Mouse (Mus musculus) left cerebral cortex, adult 8-10 months (tissue): Measurements from ENCODE around the gene Klk13. TPM values are rescaled to one million over a fixed set of nuclear protein-coding genes. Genes with fewer than 3 reads are reported as not detected.

Source experiments
- DNase-seq, 2 experiments: peaks; one replicate each; pipeline ENCODE4 v3.0.0; 2022; ENCODE audit warnings: low spot score in 2 of 2
- total RNA-seq, 4 experiments: library from RNA; stranded (reverse); gene quantifications; 2 replicates each; pipeline ENCODE4 v1.2.4; 2022

Gene Klk13
- total RNA-seq, 4 experiments from 2014 or later = not detected

DNA sequence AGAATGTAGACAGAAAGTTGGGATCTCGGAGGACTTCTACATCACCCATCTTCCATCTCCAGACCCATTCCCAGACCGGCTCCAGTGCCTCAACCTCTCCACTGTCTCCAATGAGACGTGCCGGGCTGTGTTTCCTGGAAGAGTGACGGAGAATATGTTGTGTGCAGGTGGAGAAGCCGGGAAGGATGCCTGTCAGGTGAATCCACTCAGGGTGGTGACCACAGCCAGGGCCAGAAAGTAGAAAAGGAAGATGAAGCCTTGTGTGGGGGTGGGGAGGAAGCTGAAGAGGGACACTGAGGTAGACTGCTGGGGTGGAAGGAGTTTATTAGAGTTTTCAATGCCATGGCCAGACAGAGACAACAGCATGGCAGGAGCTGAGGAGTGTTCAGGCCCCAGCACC lies 59.5 kb downstream of the Klk13 start:
- no peak for DNase-seq

DNA sequence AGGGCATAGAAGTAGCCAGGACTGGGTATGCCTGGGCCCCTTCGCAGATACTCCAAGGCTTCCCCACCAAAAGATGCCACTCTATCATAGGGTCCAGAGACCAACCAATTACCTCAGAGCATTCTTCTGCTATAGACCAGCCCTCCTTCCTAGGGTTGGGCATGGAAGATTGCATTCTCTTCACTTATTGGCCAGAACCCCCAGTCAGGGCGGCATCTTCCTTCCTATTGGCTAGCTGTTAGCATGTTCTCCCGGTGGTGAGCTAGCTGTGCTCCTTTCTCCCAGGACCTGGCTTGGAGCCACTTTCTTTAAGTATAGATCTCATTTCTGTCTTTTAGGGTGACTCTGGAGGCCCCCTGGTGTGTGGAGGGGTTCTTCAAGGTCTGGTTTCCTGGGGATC lies 60.5 kb downstream of the Klk13 start:
- no peak for DNase-seq

DNA sequence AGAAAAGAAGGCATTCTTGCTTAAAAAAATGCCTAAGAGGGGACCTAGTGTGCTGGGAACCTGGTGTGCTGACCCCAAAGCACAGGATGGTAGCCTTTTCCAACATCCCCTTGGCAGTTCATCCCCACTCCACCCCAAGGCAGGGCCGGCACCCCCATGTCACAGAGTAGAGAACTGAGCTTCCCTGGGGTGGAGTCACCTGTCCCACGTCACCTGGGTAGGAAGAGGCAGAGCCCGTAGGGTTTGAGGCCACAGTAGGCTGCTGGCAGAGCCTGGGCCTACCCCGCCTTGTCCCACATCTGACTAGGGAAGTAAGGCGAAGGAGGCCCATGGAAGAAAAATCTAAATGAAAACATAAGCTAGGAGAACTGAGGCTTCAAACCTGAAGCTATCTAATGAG lies 62.0 kb downstream of the Klk13 start, which contains the start of gene Klk11:
TSS of gene Klk11 (plus strand) at position 241 of the 400 bp plus-strand sequence.
- no peak for DNase-seq

DNA sequence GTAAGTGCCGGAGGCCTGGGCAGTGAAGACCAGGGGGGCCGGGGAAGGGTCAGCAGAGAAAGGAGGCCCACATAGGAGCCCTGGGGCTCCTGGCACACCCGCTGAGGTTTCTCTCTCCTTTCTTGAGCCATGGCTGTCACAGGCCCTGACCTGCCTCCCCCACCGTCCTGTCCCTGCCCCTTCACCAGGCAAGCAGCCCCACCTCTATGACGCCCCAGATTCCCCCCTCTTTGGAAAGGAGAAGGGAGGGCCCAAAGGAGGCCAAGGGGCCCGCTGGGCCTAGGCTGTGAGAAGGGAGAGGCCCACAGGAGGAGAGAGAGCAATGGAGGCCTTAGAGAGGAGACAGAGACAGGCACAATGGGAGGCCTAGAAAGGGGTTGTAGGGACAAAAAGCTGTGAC lies 62.4 kb downstream of the Klk13 start:
- no peak for DNase-seq

DNA sequence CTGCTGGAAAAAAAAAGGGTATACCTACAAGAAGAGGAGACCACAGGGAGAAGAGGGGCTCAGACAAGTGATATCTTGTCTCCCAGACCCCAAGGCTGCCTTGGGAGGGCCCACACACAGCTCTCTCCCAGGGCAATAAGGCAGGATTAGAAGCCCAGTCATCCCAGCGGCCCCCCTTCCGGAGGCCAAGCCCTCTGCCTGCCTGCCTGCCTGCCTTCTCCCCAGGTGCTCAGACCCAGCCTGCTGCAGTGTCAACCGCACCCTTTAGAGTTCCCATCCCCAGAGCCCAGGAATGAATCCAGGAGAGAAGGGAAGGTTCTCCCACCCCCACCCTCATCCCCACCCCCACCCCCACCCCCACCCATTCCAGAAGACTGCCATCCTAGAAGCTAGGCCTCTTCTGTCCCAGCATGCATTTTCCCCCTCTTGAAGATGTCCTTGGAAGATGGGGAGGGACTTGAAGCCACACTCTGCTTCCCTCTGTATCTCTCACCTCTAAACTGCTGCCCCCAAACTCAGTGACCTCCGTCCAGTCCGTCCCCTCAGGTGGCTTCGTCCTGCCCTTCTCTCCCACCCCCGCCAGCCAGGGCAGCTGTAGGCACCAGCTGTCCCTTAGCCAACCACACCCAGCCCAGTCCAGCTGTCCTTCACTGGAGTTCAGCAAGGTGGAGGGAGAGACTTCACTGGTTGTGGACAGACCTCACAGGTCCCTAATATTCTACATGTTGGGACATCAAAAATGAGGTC lies 63.1 kb downstream of the Klk13 start:
- no peak for DNase-seq

DNA sequence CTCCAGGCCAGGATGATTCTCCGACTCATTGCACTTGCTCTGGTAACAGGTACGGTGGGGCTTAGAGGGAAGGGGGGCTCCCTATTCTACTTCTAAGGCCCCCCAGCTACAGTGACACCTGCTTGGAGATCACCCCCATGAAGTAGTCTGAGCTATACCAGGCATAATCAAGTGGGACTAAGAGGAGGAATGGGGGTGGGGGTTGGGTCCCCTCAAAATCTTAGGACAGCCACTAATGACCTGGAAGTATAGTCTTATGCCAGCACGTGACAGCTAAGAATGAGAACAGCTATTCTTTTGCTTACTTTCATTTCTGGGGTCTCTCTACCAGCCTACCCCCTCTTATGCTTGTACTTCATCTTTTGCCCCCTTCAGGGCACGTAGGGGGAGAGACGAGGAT lies 64.1 kb downstream of the Klk13 start:
- DNase-seq = no peak

Other genes starting within 250 kb of the Klk13 start
- gene Vsig10l, start 249.4 kb upstream of the Klk13 start, total RNA-seq = 1 to 10 TPM; 1.4 to 2.3 (median 2.0) TPM
- gene Iglon5, start 222.5 kb upstream of the Klk13 start, total RNA-seq = 10 to 100 TPM; 24.9 to 27.1 (median 25.8) TPM
- gene 4931406B18Rik, start 206.6 kb upstream of the Klk13 start, total RNA-seq = not detected
- gene Cd33, start 168.1 kb upstream of the Klk13 start, total RNA-seq = 10 to 100 TPM in 1 of 4 experiments, 1 to 10 TPM in 3; 5.0 to 11.8 (median 7.3) TPM
- gene Zfp658, start 150.3 kb upstream of the Klk13 start, total RNA-seq = 1 to 10 TPM; 3.8 to 6.1 (median 4.7) TPM
- 10 to 100 TPM; 17.8 to 18.8 (median 18.2) TPM for gene Zfp719, start 133.0 kb upstream of the Klk13 start, total RNA-seq
- under 1 TPM; 0.26 to 0.35 (median 0.29) TPM for gene Zfp819, start 105.4 kb upstream of the Klk13 start, total RNA-seq
- not detected for gene Ceacam18, start 77.9 kb upstream of the Klk13 start, total RNA-seq
- 1 to 10 TPM; 1.1 to 1.3 (median 1.3) TPM for gene Siglece, start 52.4 kb upstream of the Klk13 start, total RNA-seq
- gene Ctu1, start 40.6 kb upstream of the Klk13 start, total RNA-seq = 1 to 10 TPM; 7.9 to 9.9 (median 9.3) TPM
- not detected for gene Klk14, start 22.1 kb upstream of the Klk13 start, total RNA-seq
- not detected for gene Klk12, start 56.3 kb downstream of the Klk13 start, total RNA-seq
- gene Klk11, start 62.0 kb downstream of the Klk13 start, total RNA-seq = not detected
- not detected for gene Klk10, start 68.5 kb downstream of the Klk13 start, total RNA-seq
- not detected for gene Klk9, start 79.3 kb downstream of the Klk13 start, total RNA-seq
- gene Klk8, start 85.0 kb downstream of the Klk13 start, total RNA-seq = 1 to 10 TPM; 5.2 to 7.4 (median 6.5) TPM
- gene Klk7, start 98.7 kb downstream of the Klk13 start, total RNA-seq = not detected
- 1 to 10 TPM; 3.2 to 9.7 (median 6.3) TPM for gene Klk6, start 111.9 kb downstream of the Klk13 start, total RNA-seq
- gene Klk5, start 129.4 kb downstream of the Klk13 start, total RNA-seq = not detected
- not detected for gene Klk4, start 168.6 kb downstream of the Klk13 start, total RNA-seq
- gene Klk15, start 221.2 kb downstream of the Klk13 start, total RNA-seq = not detected
- gene Klk1b8, start 238.1 kb downstream of the Klk13 start, total RNA-seq = not detected